Mouse (Mus musculus) C2C12 (cell line): ENCODE data around the gene Tmcc3. TPM values are rescaled to one million over a fixed set of nuclear protein-coding genes. Genes with fewer than 3 reads are reported as not detected.

Source experiments
- H3K27me3 ChIP-seq: one replicate; pipeline ENCODE4 v1.6.1; 2011; ENCODE audit not compliant: control insufficient read depth, insufficient read depth, insufficient read length
- H3K36me3 ChIP-seq: one replicate; pipeline ENCODE4 v1.6.1; 2011; ENCODE audit not compliant: control insufficient read depth, insufficient read depth
- H3K4me3 ChIP-seq: one replicate; pipeline ENCODE4 v1.5.1; 2011; ENCODE audit warnings: mild to moderate bottlenecking, control low read depth; ENCODE audit not compliant: poor library complexity, insufficient read depth, severe bottlenecking
- H3K79me2 ChIP-seq: one replicate; pipeline ENCODE4 v1.6.1; 2011; ENCODE audit not compliant: control insufficient read depth, insufficient read depth
- H3K79me3 ChIP-seq: one replicate; pipeline ENCODE4 v1.6.1; 2011; ENCODE audit warnings: low read depth, control low read depth
- H3ac ChIP-seq: one replicate; pipeline ENCODE3; 2011; ENCODE audit warnings: low read depth; ENCODE audit not compliant: control insufficient read depth, insufficient read length
- CEBPB ChIP-seq: IDR thresholded peaks from one replicate; pipeline ENCODE4 v1.6.1; 2011; ENCODE audit warnings: low read depth, mild to moderate bottlenecking, control low read depth, moderate library complexity
- CTCF ChIP-seq: IDR thresholded peaks from one replicate; pipeline ENCODE4 v1.5.1; 2011; ENCODE audit not compliant: control insufficient read depth, insufficient read depth, insufficient read length
- FOSL1 ChIP-seq: IDR thresholded peaks from one replicate; pipeline ENCODE4 v1.8.0; 2011; ENCODE audit warnings: mild to moderate bottlenecking, low read length; ENCODE audit not compliant: poor library complexity, insufficient read depth, severe bottlenecking
- MAX ChIP-seq: IDR thresholded peaks from one replicate; pipeline ENCODE4 v1.6.1; 2011; ENCODE audit warnings: mild to moderate bottlenecking, control low read depth
- MYOD1 ChIP-seq: IDR thresholded peaks from one replicate; pipeline ENCODE4 v1.6.1; 2011; ENCODE audit warnings: low read depth; ENCODE audit not compliant: control insufficient read depth, insufficient read length
- MYOG ChIP-seq: IDR thresholded peaks from one replicate; pipeline ENCODE4 v1.6.1; 2011; ENCODE audit not compliant: control insufficient read depth, insufficient read length; ENCODE audit errors: extremely low read depth
- USF1 ChIP-seq: IDR thresholded peaks from one replicate; pipeline ENCODE4 v1.6.1; 2011; ENCODE audit warnings: low read depth, mild to moderate bottlenecking, control low read depth, moderate library complexity
- polyA plus RNA-seq: library from polyadenylated mRNA; unstranded; fragments of >200 nt; fragmentation: generic; extraction: Trizol; gene quantifications from one replicate; pipeline ENCODE4 v1.2.1, GENCODE M21; 2012; ENCODE audit warnings: missing spikeins

Gene Tmcc3
- polyA plus RNA-seq, 1 experiment, result 3.5 TPM

GRCm38 (mm10) chr10:94276511-94276910 is 35.2 kb upstream of the Tmcc3 start:
- H3K36me3 ChIP-seq, result no peaks in the 10 kb centered on the region
- TF ChIP-seq CEBPB (no peak), USF1 (no peak), MYOD1 (no peak), CTCF (no peak), MAX (no peak), MYOG (no peak), FOSL1 (no peak)
- H3K27me3 ChIP-seq, result no peaks in the 10 kb centered on the region
- H3K4me3 ChIP-seq, result no peak overlapping the region
- H3K79me2 ChIP-seq, result no peaks in the 10 kb centered on the region
- no peaks in the 10 kb centered on the region for H3K79me3 ChIP-seq
- no peak overlapping the region for H3ac ChIP-seq

GRCm38 (mm10) chr10:94282179-94282578 is 29.6 kb upstream of the Tmcc3 start:
- TF ChIP-seq MYOG, result no peak
- no peak for TF ChIP-seq FOSL1
- no peak for TF ChIP-seq MYOD1
- no peak for TF ChIP-seq USF1
- no peak for TF ChIP-seq CTCF
- no peak for TF ChIP-seq MAX
- TF ChIP-seq CEBPB, result no peak
- H3K79me3 ChIP-seq, result no peaks in the 10 kb centered on the region
- H3ac ChIP-seq, result no peak overlapping the region
- H3K36me3 ChIP-seq, result no peaks in the 10 kb centered on the region
- no peaks in the 10 kb centered on the region for H3K79me2 ChIP-seq
- peaks cover 3% of the 10 kb centered on the region for H3K27me3 ChIP-seq
- H3K4me3 ChIP-seq, result no peak overlapping the region

GRCm38 (mm10) chr10:94282797-94283196 is 29.0 kb upstream of the Tmcc3 start:
- peaks cover 3% of the 10 kb centered on the region for H3K27me3 ChIP-seq
- TF ChIP-seq CEBPB (no peak), CTCF (no peak), USF1 (no peak), MAX (no peak), MYOG (no peak), MYOD1 (no peak), FOSL1 (no peak)
- H3ac ChIP-seq, result no peak overlapping the region
- no peaks in the 10 kb centered on the region for H3K79me3 ChIP-seq
- H3K4me3 ChIP-seq, result no peak overlapping the region
- no peaks in the 10 kb centered on the region for H3K36me3 ChIP-seq
- H3K79me2 ChIP-seq, result no peaks in the 10 kb centered on the region

GRCm38 (mm10) chr10:94294437-94294836 is 17.3 kb upstream of the Tmcc3 start:
- no peaks in the 10 kb centered on the region for H3K36me3 ChIP-seq
- TF ChIP-seq CEBPB, result no peak
- TF ChIP-seq USF1, result no peak
- TF ChIP-seq CTCF, result no peak
- TF ChIP-seq FOSL1, result no peak
- TF ChIP-seq MAX, result no peak
- TF ChIP-seq MYOD1, result no peak
- no peak for TF ChIP-seq MYOG
- H3K27me3 ChIP-seq, result peaks cover 29% of the 10 kb centered on the region
- no peaks in the 10 kb centered on the region for H3K79me3 ChIP-seq
- H3K4me3 ChIP-seq, result no peak overlapping the region
- no peaks in the 10 kb centered on the region for H3K79me2 ChIP-seq
- H3ac ChIP-seq, result no peak overlapping the region

- H3K27me3 ChIP-seq, result peaks cover 33% of the 10 kb centered on the region
- TF ChIP-seq MYOG, result no peak
- no peak for TF ChIP-seq MYOD1
- TF ChIP-seq CEBPB, result no peak
- TF ChIP-seq CTCF, result no peak
- TF ChIP-seq USF1, result no peak
- TF ChIP-seq MAX, result no peak
- no peak for TF ChIP-seq FOSL1
- H3K79me2 ChIP-seq, result no peaks in the 10 kb centered on the region
- no peak overlapping the region for H3K4me3 ChIP-seq
- H3ac ChIP-seq, result no peak overlapping the region
- H3K79me3 ChIP-seq, result no peaks in the 10 kb centered on the region
- no peaks in the 10 kb centered on the region for H3K36me3 ChIP-seq
Measured at GRCm38 (mm10) chr10:94294933-94295750, 16.6 kb upstream of the Tmcc3 start.

GRCm38 (mm10) chr10:94295923-94296605 is 15.7 kb upstream of the Tmcc3 start:
- TF ChIP-seq CEBPB, result no peak
- Histone ChIP-seq H3K27me3 (peaks cover 36% of the 10 kb centered on the region), H3K36me3 (no peaks in the 10 kb centered on the region), H3K79me3 (no peaks in the 10 kb centered on the region), H3K4me3 (no peak overlapping the region), H3ac (no peak overlapping the region), H3K79me2 (no peaks in the 10 kb centered on the region)
